22 mouse cellular contexts compared by ENCODE assay signal in the genomic region with DNA sequence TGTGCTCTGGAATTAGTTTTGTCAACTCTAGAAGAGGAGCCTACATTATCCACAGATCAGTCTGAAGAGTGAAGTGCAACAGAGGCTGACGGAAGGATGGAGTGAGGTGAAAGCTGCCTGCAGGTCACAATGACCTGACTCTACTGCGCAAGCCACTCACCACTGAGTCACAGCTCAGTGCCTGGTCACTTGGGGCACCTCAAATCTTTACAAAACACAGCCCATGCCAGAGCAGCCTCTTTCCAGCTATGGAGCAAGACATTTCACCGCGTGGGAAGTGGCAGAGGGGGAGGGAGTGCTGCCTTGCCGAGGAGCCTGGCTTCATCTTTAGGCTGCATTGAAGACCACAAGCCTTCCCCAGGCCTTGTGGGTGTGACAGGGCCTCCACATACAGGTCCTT.
DNase-seq lines count a peak whose midpoint lies in the region; ATAC-seq lines count a peak whose summit lies in the region.
"Had no signal": no experiment of that assay in that cellular context is flagged by ENCODE, and none has a peak within 500 bp of the region (broad histone marks: within the 10 kb centered on the region; RNA-seq: fewer than 3 reads in every experiment).

No protein-coding gene starts in this region.

- H3K9me3 ChIP-seq in heart, embryonic 12.5 days (replicated peaks) = no peaks in the 10 kb centered on the region; the same call in 1 of the 2 replicates
- H3K9me3 ChIP-seq in embryonic facial prominence, embryonic 10.5 days = no peaks in the 10 kb centered on the region
- H3K9me3 ChIP-seq: embryonic facial prominence, embryonic 13.5 days; forebrain, embryonic 13.5 days; heart, embryonic 10.5 days; heart, embryonic 15.5 days; hindbrain, embryonic 13.5 days; intestine, embryonic 15.5 days had no signal

- H3K4me1 ChIP-seq in heart, embryonic 12.5 days (replicated peaks) = no peaks in the 10 kb centered on the region
- no peaks in the 10 kb centered on the region for H3K4me1 ChIP-seq in embryonic facial prominence, embryonic 10.5 days
- H3K4me1 ChIP-seq: embryonic facial prominence, embryonic 13.5 days; forebrain, embryonic 13.5 days; heart, embryonic 10.5 days; heart, embryonic 15.5 days; intestine, embryonic 15.5 days had no signal

- no peak overlapping the region for H3K4me3 ChIP-seq in heart, embryonic 12.5 days
- no peak overlapping the region for H3K4me3 ChIP-seq in embryonic facial prominence, embryonic 10.5 days
- H3K4me3 ChIP-seq: embryonic facial prominence, embryonic 13.5 days; forebrain, embryonic 13.5 days; gastrocnemius, adult 2 months; heart, embryonic 10.5 days; heart, embryonic 15.5 days; hindbrain, embryonic 13.5 days; intestine, embryonic 15.5 days had no signal

- no peak overlapping the region for H3K9ac ChIP-seq in heart, embryonic 12.5 days
- H3K9ac ChIP-seq: embryonic facial prominence, embryonic 13.5 days; forebrain, embryonic 13.5 days; heart, embryonic 15.5 days; hindbrain, embryonic 13.5 days; intestine, embryonic 15.5 days had no signal

- no peak overlapping the region for H3K4me2 ChIP-seq in heart, embryonic 12.5 days
- H3K4me2 ChIP-seq: embryonic facial prominence, embryonic 13.5 days; forebrain, embryonic 13.5 days; heart, embryonic 15.5 days; hindbrain, embryonic 13.5 days; intestine, embryonic 15.5 days had no signal

- no peak for ATAC-seq in heart, embryonic 12.5 days (ENCODE audit: insufficient number of reproducible peaks, low FRiP score)
- peak; percentile 61 for ATAC-seq in granulocyte monocyte progenitor cell, adult 5-6 weeks (replicated peaks; ENCODE audit: poor library complexity, severe bottlenecking)
- ATAC-seq: forebrain, embryonic 13.5 days; hindbrain, postnatal 0 days; intestine, embryonic 15.5 days had no signal

- peak; percentile 46 for DNase-seq in adrenal gland, adult 2 months
- no peak for DNase-seq in adrenal gland, postnatal 4 days (ENCODE audit: low spot score in 2 of 2)
- peak; percentile 74 for DNase-seq in heart, adult 11 months
- DNase-seq in natural killer cell, adult 2 months (ENCODE audit: low spot score in 2 of 2) = peak; percentile 21 to 37
- no peak for DNase-seq in embryonic facial prominence, embryonic 10.5 days (ENCODE audit: low spot score)
- no peak for DNase-seq in layer of hippocampus, adult 9-11 months
- DNase-seq: cerebellum, adult 11-12 months; cerebellum, adult 9-10 months; cerebellum, postnatal 25 days; gastrocnemius, adult 2 months; gastrocnemius, postnatal 25 days; heart, adult 18-20 months; heart, postnatal 14 days had no signal

- H3K27me3 ChIP-seq in heart, embryonic 12.5 days (replicated peaks) = no peaks in the 10 kb centered on the region
- H3K27me3 ChIP-seq in embryonic facial prominence, embryonic 10.5 days (replicated peaks; ENCODE audit: low read depth, poor library complexity, severe bottlenecking) = no peaks in the 10 kb centered on the region
- H3K27me3 ChIP-seq: embryonic facial prominence, embryonic 13.5 days; forebrain, embryonic 13.5 days; heart, embryonic 15.5 days; hindbrain, embryonic 13.5 days; intestine, embryonic 15.5 days had no signal

- peaks cover 44% of the 10 kb centered on the region for H3K36me3 ChIP-seq in heart, embryonic 12.5 days
- peaks cover 48% of the 10 kb centered on the region for H3K36me3 ChIP-seq in embryonic facial prominence, embryonic 10.5 days (replicated peaks)

- 81% methylated on average over 5 of the region's 5 CpGs for WGBS in heart, embryonic 12.5 days
- WGBS in embryonic facial prominence, embryonic 10.5 days = 91% methylated on average over 5 of the region's 5 CpGs

- H3K27ac ChIP-seq in heart, embryonic 12.5 days (ENCODE audit: poor library complexity, severe bottlenecking) = no peak overlapping the region
- H3K27ac ChIP-seq in embryonic facial prominence, embryonic 10.5 days (replicated peaks) = no peak overlapping the region
- H3K27ac ChIP-seq: embryonic facial prominence, embryonic 13.5 days; forebrain, embryonic 13.5 days; gastrocnemius, adult 2 months; heart, embryonic 10.5 days; heart, embryonic 15.5 days; hindbrain, embryonic 13.5 days; hindbrain, postnatal 0 days; intestine, embryonic 15.5 days had no signal

Comparison
In these comparisons a context has a peak if more than half of its experiments do, and no peak if none do; other contexts are left out.
1. DNase-seq: peak in adrenal gland, adult 2 months (single experiment), heart, adult 11 months (single experiment) and natural killer cell, adult 2 months (2 of 2); none in adrenal gland, postnatal 4 days (0 of 2), embryonic facial prominence, embryonic 10.5 days (single experiment) and layer of hippocampus, adult 9-11 months (single experiment).